Mouse (Mus musculus): ENCODE measurements around the gene Ldah. TPM values are rescaled to one million over a fixed set of nuclear protein-coding genes. Genes with fewer than 3 reads are reported as not detected.

Gene Ldah
- polyA plus RNA-seq, 1 experiment from 2014 or later: 64.2 TPM

- H3K9ac ChIP-seq: no peak overlapping the region
- H3K4me2 ChIP-seq: no peak overlapping the region
- no peak overlapping the region for H3K4me3 ChIP-seq
- no peaks in the 10 kb centered on the region for H3K27me3 ChIP-seq
- ATAC-seq (ENCODE audit: insufficient number of reproducible peaks, low FRiP score, low TSS enrichment, low read depth): no peak
- H3K9me3 ChIP-seq: no peaks in the 10 kb centered on the region
- 0 out of 2 replicates have a peak, but pooled peaks cover 6% of the 10 kb centered on the region for H3K36me3 ChIP-seq
- no peaks in the 10 kb centered on the region for H3K4me1 ChIP-seq
- WGBS: 97% methylated on average over 3 of the region's 3 CpGs
- no peak overlapping the region for H3K27ac ChIP-seq
Observed at GRCm38 (mm10) chr12:8231101-8231500, 23.2 kb downstream of the Ldah start.

GRCm38 (mm10) chr12:8232679-8233078, 24.8 kb downstream of the Ldah start:
- no peak overlapping the region for H3K4me2 ChIP-seq
- no peak overlapping the region for H3K27ac ChIP-seq
- WGBS: 82% methylated on average over 3 of the region's 3 CpGs
- no peak overlapping the region for H3K9ac ChIP-seq
- H3K36me3 ChIP-seq: 0 out of 2 replicates have a peak, but pooled peaks cover 6% of the 10 kb centered on the region
- H3K4me3 ChIP-seq: no peak overlapping the region
- no peaks in the 10 kb centered on the region for H3K4me1 ChIP-seq
- no peaks in the 10 kb centered on the region for H3K9me3 ChIP-seq
- no peaks in the 10 kb centered on the region for H3K27me3 ChIP-seq
- ATAC-seq (ENCODE audit: insufficient number of reproducible peaks, low FRiP score, low TSS enrichment, low read depth): no peak

- H3K27ac ChIP-seq: no peak overlapping the region
- no peak overlapping the region for H3K4me2 ChIP-seq
- no peak for ATAC-seq (ENCODE audit: insufficient number of reproducible peaks, low FRiP score, low TSS enrichment, low read depth)
- no peaks in the 10 kb centered on the region; the same call in 1 of the 2 replicates for H3K4me1 ChIP-seq
- H3K36me3 ChIP-seq: peaks cover 11% of the 10 kb centered on the region
- no peak overlapping the region for H3K9ac ChIP-seq
- H3K4me3 ChIP-seq: no peak overlapping the region
- H3K9me3 ChIP-seq: no peaks in the 10 kb centered on the region
- WGBS: 50% methylated on average over 3 of the region's 3 CpGs
- no peaks in the 10 kb centered on the region for H3K27me3 ChIP-seq
Observed at GRCm38 (mm10) chr12:8242181-8242580, 34.3 kb downstream of the Ldah start.

GRCm38 (mm10) chr12:8244746-8245145, 36.8 kb downstream of the Ldah start:
- Histone ChIP-seq H3K4me1 (no peaks in the 10 kb centered on the region; the same call in 1 of the 2 replicates), H3K9ac (no peak overlapping the region), H3K27ac (no peak overlapping the region), H3K4me2 (no peak overlapping the region), H3K36me3 (peaks cover 6% of the 10 kb centered on the region; the same call in 1 of the 2 replicates), H3K27me3 (no peaks in the 10 kb centered on the region), H3K4me3 (no peak overlapping the region), H3K9me3 (no peaks in the 10 kb centered on the region)
- WGBS: 63% methylated on average over 4 of the region's 4 CpGs
- no peak for ATAC-seq (ENCODE audit: insufficient number of reproducible peaks, low FRiP score, low TSS enrichment, low read depth)

- no peak overlapping the region for H3K27ac ChIP-seq
- WGBS: 47% methylated on average over 2 of the region's 2 CpGs
- no peaks in the 10 kb centered on the region for H3K4me1 ChIP-seq
Observed at GRCm38 (mm10) chr12:8260297-8260696, 52.4 kb downstream of the Ldah start.

GRCm38 (mm10) chr12:8266311-8266710, 58.4 kb downstream of the Ldah start:
- H3K27ac ChIP-seq: no peak overlapping the region
- WGBS: 88% methylated on average over 7 of the region's 7 CpGs
- no peak overlapping the region for H3K4me2 ChIP-seq
- H3K9me3 ChIP-seq: no peaks in the 10 kb centered on the region
- H3K4me1 ChIP-seq: no peaks in the 10 kb centered on the region
- H3K27me3 ChIP-seq: no peaks in the 10 kb centered on the region
- H3K36me3 ChIP-seq: no peaks in the 10 kb centered on the region
- H3K4me3 ChIP-seq: no peak overlapping the region
- no peak for ATAC-seq (ENCODE audit: insufficient number of reproducible peaks, low FRiP score, low TSS enrichment, low read depth)
- H3K9ac ChIP-seq: no peak overlapping the region

More at GRCm38 (mm10) chr12:8260297-8260696, 52.4 kb downstream of the Ldah start:
- H3K4me3 ChIP-seq: no peak overlapping the region
- H3K36me3 ChIP-seq: no peaks in the 10 kb centered on the region; the same call in 1 of the 2 replicates
- no peak for ATAC-seq (ENCODE audit: insufficient number of reproducible peaks, low FRiP score, low TSS enrichment, low read depth)
- no peaks in the 10 kb centered on the region for H3K27me3 ChIP-seq
- H3K9ac ChIP-seq: no peak overlapping the region
- H3K4me2 ChIP-seq: no peak overlapping the region
- no peaks in the 10 kb centered on the region for H3K9me3 ChIP-seq

GRCm38 (mm10) chr12:8269627-8270026, 61.7 kb downstream of the Ldah start:
- Histone ChIP-seq H3K4me2 (no peak overlapping the region), H3K27me3 (no peaks in the 10 kb centered on the region), H3K36me3 (no peaks in the 10 kb centered on the region), H3K4me1 (no peaks in the 10 kb centered on the region), H3K9ac (no peak overlapping the region), H3K9me3 (no peaks in the 10 kb centered on the region), H3K27ac (no peak overlapping the region), H3K4me3 (no peak overlapping the region)
- 93% methylated on average over 11 of the region's 11 CpGs for WGBS
- ATAC-seq (ENCODE audit: insufficient number of reproducible peaks, low FRiP score, low TSS enrichment, low read depth): no peak

GRCm38 (mm10) chr12:8271405-8271804, 63.5 kb downstream of the Ldah start:
- Histone ChIP-seq H3K4me3 (no peak overlapping the region), H3K36me3 (0 out of 2 replicates have a peak, but pooled peaks cover 3% of the 10 kb centered on the region), H3K4me1 (no peaks in the 10 kb centered on the region), H3K9ac (no peak overlapping the region), H3K4me2 (no peak overlapping the region), H3K27me3 (no peaks in the 10 kb centered on the region), H3K27ac (no peak overlapping the region), H3K9me3 (no peaks in the 10 kb centered on the region)
- ATAC-seq (ENCODE audit: insufficient number of reproducible peaks, low FRiP score, low TSS enrichment, low read depth): no peak
- 93% methylated on average over 2 of the region's 2 CpGs for WGBS

GRCm38 (mm10) chr12:8273471-8274171, 65.7 kb downstream of the Ldah start:
- Histone ChIP-seq H3K36me3 (0 out of 2 replicates have a peak, but pooled peaks cover 4% of the 10 kb centered on the region), H3K9me3 (no peaks in the 10 kb centered on the region), H3K9ac (no peak overlapping the region), H3K27me3 (no peaks in the 10 kb centered on the region), H3K27ac (no peak overlapping the region), H3K4me3 (no peak overlapping the region), H3K4me1 (no peaks in the 10 kb centered on the region), H3K4me2 (no peak overlapping the region)
- ATAC-seq (ENCODE audit: insufficient number of reproducible peaks, low FRiP score, low TSS enrichment, low read depth): no peak
- 93% methylated on average over 6 of the region's 6 CpGs for WGBS

- no peaks in the 10 kb centered on the region for H3K27me3 ChIP-seq
- no peak overlapping the region for H3K4me2 ChIP-seq
- 88% methylated on average over 4 of the region's 4 CpGs for WGBS
- H3K36me3 ChIP-seq: 0 out of 2 replicates have a peak, but pooled peaks cover 4% of the 10 kb centered on the region
- ATAC-seq (ENCODE audit: insufficient number of reproducible peaks, low FRiP score, low TSS enrichment, low read depth): no peak
- no peaks in the 10 kb centered on the region for H3K4me1 ChIP-seq
- no peak overlapping the region for H3K27ac ChIP-seq
- H3K4me3 ChIP-seq: no peak overlapping the region
- H3K9ac ChIP-seq: no peak overlapping the region
- H3K9me3 ChIP-seq: no peaks in the 10 kb centered on the region
Observed at GRCm38 (mm10) chr12:8275424-8275823, 67.5 kb downstream of the Ldah start.

- ATAC-seq (ENCODE audit: insufficient number of reproducible peaks, low FRiP score, low TSS enrichment, low read depth): 0 out of 2 replicates have a peak, but pooled peaks have one; percentile 33
- Histone ChIP-seq H3K9me3 (no peaks in the 10 kb centered on the region), H3K4me2 (no peak overlapping the region), H3K36me3 (peaks cover 16% of the 10 kb centered on the region; the same call in 1 of the 2 replicates), H3K27ac (no peak overlapping the region), H3K27me3 (no peaks in the 10 kb centered on the region), H3K9ac (no peak overlapping the region), H3K4me1 (no peaks in the 10 kb centered on the region), H3K4me3 (no peak overlapping the region)
- WGBS: 87% methylated on average over 15 of the region's 15 CpGs
Observed at GRCm38 (mm10) chr12:8281225-8282017, 73.5 kb downstream of the Ldah start.

GRCm38 (mm10) chr12:8287970-8288369, 80.1 kb downstream of the Ldah start:
- H3K36me3 ChIP-seq: peaks cover 15% of the 10 kb centered on the region; the same call in 1 of the 2 replicates
- H3K9ac ChIP-seq: no peak overlapping the region
- ATAC-seq (ENCODE audit: insufficient number of reproducible peaks, low FRiP score, low TSS enrichment, low read depth): no peak
- no peak overlapping the region for H3K4me2 ChIP-seq
- H3K4me3 ChIP-seq: no peak overlapping the region
- WGBS: 59% methylated on average over 3 of the region's 3 CpGs
- no peaks in the 10 kb centered on the region for H3K9me3 ChIP-seq
- no peak overlapping the region for H3K27ac ChIP-seq
- 0 out of 2 replicates have a peak, but pooled peaks cover 5% of the 10 kb centered on the region for H3K27me3 ChIP-seq
- H3K4me1 ChIP-seq: no peaks in the 10 kb centered on the region
